Mouse (Mus musculus) urinary bladder, postnatal 25 days (tissue): ENCODE data around the gene Aen.

Experiments used
- DNase-seq: peaks from one replicate; pipeline ENCODE4 v3.0.0; 2022; ENCODE audit warnings: low spot score

Gene Aen

DNA sequence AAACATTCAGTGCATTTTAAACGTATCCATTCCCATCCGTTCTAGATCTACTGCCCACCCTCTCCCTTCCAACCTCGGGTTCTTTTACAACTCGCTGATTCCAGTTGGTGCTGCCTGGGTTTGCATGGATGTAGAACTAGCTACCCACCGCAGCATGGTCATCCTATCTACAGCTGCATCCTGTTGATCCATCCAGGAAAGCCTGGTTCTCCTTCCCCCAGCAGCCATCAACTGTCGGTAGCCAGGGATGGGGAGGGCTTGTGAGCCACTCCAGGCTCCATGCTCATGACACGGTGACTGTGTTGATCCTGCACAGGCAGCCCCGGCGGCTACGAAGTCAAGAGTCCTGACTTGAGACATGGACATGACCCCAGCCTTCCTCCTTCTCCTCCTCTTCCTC is 1.7 kb upstream of the Aen start:
- DNase-seq = no peak

DNA sequence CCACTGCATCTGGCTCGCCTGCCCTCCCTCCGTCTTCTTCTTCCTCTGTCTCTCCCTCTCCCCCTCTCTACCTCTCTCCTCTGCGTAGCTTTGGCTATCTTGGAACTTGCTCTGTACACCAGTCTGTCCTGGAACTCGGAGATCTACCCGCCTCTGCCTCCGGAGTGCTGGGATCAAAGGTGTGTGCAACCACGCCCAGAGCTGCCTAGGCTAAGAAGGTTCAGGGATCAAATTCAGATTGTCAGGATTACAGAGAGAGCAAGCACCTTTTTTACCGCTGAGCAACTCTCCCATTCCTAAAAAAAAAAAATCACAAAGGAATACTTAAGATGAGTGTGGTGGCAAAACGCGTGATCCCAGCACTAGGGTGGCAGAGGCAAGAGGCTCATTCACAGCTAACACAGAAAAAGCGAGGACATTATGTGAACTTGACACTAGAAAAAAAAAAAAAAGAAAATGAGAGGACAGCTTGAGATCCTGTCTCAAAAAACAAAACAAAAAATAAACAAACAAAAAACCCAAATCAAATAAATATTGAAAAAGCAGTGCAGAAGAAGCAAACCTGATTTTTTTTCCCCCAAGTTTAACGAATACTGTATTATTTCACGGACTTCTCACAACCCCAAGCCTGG is 517 bp upstream of the Aen start:
- no peak for DNase-seq

DNA sequence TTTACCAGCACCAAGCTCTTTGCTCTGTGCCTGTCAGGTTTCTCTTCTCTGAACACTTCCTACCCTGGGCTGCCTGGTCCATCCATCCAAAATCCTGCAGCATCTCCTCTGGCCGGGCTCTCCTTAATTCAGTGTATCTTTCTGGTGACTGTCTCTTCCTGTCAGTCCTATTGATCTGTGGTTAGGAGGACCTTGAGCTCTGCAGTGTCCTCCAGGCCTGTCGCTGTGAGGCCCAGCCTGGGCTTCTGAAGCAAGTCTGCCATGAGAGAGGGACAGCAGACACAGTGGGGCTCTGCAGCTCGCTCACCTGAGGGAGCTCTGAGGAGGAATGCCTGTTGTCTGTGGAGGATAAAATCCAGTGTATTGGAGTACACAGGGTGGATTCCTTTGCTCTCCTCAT is 1.9 kb downstream of the Aen start:
- DNase-seq = no peak

DNA sequence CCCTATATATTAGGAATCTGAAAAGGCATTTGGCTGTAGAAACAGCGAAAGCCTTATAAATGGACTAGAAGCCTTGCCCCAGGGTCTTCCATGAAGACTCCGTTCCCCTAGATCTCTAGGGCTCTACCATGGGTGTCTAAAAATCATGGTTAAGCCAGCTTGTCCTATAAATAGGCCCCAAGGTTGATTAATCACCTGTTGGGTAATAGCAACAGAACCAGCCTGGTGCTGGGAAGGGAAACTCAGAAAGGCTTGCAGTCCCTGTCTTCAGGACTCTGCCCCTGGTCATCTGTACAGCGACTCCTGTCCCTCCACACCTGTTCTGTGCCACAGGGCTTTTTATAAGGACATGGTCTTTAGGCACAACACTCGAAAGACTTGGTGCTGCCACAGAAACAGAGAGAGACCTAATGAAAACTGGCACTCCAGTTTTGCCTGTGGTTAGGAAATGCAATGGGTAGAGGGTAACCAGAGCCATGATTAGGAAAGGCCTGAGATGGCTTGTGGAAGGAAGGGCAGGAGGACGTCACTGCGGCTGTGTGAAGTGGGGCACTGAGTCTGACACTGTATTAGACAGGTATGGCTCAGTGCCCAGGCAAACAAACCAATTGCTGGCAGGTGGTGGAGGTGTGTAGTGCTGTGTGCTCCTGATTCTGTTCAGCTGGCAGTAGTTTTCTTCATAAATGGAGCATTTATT is 7.7 kb downstream of the Aen start:
- DNase-seq = no peak

DNA sequence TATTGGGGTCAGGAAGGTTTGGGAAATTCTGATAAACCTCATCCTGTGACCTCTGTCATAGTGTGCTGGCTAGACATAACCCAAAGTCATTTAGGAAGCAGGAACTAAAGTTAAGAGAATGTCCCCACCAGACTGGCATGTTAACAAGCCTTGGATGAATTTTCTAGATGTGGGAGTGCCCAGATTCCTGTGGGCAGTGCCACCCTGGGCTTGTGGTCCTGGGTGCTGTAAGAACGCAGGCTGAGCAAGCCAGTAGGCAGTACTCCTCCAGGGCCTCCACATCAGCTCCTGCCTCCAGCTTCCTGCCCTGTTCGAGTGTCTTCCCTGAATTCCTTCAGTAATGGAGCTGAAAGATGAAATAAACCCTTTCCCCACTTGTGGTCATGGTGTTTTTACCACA is 8.5 kb downstream of the Aen start:
- no peak for DNase-seq

DNA sequence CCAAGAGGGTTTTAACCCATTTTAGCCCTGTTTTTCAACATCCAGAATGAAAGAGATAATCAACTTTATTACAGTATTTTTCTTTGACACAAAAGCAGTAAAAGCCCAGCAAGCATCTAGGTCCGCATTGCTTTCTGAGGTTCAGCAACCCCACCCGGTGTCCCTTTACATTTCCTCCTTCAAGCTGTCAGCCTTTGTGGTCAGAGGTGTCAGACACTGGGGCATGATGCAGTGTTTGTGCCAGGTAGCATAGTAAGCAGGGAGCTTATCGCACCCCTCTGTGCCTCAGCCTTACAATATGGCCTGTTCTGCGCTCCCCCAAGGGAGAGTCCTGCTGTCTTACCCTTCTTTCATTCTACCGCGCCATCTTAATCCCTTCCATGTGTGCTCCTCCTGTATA is 13.4 kb downstream of the Aen start:
- DNase-seq = no peak

DNA sequence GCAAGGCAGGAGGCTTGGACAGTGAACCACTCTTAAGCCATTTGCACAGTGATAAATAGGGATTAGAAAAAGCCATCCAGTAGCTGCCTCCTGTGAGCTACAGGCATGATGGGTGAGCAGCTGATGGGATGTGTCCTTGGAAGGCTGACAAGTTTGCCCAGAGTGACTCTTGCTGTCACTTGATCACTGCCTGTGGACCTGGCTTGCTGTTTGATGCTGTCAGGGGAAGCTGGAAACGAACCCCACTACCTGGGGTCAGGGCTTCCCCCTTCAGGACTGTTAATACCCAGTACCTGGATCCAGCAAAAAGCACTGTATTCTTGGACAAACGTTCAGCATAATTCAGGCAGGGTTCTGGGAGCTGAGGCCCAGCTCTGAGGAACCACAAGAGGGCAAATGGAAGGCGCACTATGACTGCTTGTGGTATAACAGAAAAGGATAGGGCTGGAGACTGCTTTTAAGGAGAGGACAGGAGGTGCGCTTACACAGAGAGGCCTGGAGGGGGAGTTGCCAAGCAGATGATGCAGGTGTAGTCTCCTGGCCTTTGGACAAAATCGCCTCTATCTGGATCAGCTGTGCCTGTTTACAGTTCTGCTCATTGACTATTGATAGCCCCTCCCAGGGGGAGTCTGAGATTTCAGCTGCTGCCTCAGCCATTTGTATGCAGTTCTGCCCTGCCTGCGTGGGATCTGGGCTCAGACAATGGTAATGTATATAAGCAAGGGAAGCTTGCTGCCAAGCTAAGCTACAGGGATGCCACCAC is 14.9 kb downstream of the Aen start:
- no peak for DNase-seq

DNA sequence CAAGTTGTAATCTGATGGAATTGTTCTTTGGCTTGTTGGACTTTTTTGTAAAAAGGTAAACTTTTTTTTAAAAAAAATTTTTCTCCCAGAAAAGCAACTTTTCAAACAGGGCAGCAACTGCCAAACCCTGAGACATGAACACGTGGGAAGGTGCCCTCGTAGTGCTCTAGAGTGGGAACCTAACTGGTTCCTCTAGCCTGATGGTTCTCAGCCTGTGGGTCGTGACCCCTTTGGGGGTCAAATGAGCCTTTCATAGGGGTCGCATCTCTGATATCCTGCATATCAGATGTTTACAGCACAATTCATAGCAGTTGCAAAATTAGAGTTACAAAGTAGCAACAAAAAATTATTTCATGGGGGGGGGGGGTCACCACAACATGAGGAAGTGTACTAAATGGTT is 15.6 kb downstream of the Aen start:
- no peak for DNase-seq

DNA sequence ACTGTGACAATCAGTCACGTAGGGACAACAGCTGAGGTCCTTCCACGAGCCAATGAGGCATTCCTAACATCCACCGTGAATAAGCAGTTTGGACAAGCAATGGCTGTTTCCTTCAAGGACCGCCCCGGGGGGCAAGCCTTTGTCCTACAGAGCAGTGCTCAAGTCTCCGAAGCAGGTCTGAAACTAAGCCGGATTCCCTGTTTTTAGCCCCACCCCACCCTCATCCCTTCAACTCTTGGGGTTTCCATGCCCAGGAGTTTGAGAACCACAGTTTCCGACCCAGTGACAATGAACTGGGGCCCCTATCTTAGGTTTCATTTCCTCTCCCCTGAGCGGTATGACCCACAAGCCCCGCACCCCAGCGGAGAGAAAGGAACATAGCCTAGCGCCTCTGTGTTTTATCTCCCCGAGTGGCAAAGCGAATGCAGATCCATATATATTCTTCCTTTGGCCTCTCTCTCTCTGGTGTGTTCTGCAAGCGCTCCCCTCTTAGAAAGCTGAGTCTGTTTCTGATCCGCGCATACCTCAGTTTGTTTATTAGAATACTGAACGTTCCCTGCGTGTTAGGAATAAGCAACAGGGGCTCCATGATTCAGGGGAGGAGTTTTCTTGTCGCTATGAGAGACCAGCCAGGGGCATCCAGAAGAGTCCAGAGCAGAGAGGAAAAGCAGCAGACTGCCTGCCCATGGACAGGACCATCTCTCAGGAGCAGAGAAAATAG is 16.8 kb downstream of the Aen start:
- no peak for DNase-seq

DNA sequence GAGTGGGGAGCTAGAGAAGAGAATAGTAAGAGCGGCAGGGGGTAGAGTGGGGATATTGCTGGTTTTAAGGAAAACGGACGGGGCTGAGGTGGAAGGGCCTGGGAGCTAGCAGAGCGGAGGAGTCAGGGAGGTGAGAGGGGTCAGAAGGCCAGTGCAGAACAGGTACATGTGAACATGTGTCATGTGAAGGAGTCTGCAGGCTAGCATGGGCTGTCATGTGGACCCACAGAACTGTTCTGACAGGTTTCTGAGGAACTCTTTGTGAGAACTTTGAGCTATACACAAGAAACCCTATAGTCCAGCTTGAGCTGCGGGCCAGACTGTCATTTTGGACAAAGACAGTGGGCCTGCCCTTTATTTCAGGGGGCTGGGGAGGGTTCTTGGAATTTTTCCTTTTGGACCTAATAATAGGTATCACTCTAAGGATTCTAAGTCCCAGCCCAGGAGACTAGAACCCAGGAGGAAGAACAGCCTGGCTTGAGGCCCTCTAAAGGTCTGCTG is 17.4 kb downstream of the Aen start, which contains the start of gene Isg20:
Gene Isg20 (plus strand): TSS at position 451 of the 501 bp plus-strand sequence.
- DNase-seq = no peak

DNA sequence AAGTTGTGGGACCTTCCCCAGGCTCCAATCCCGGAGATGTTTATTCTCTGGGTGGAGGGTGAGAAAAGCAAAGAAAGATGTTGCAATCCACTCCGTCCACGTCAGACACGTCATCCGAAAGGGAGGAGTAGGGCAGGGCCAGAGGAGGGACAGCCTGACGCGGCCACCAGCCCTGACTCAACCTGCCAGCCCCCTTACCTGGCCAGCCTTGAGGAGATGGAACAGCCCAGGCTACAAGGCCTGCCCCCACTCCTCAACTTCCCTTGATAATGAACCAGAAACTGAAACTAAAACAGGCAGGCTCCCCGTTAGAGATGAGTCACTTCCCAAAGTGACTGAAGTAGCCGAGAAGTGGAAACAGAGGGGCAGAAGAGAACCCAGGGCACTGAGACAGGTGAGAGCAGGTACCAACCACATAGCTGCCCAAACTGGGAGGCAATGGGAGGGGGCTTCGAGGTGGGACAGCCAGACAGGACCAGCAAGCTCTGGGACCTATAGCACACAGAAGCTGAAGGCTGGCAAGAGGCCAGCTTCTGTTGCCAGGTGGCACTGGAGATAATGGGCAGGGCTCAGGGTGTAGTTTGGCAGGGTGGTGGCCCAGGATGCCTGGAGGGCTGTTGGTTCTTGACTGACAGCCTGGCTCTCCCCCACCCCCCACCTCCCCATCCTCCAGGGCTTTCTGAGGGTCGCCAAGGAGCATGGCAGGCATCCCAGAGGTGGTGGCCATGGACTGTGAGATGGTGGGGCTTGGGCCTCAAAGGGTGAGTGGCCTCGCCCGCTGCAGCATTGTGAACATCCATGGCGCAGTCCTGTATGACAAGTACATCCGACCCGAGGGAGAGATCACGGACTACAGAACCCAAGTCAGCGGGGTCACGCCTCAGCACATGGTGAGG is 18.2 kb downstream of the Aen start:
- peak; percentile 77 for DNase-seq

DNA sequence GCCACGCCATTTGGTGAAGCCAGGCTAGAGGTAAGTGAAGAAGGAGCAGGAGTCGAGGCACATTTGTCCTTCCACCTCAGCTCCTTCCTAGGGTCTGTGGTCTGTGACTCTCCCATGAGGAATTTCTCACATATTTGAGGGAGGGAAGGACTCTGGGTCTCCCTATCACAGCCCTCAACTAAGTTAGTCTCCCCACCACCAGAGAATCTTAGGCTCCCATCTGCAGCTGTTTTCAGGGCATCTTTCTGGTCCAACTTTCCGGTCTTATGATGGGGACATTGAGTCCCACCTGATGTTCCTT is 18.8 kb downstream of the Aen start:
- no peak for DNase-seq

DNA sequence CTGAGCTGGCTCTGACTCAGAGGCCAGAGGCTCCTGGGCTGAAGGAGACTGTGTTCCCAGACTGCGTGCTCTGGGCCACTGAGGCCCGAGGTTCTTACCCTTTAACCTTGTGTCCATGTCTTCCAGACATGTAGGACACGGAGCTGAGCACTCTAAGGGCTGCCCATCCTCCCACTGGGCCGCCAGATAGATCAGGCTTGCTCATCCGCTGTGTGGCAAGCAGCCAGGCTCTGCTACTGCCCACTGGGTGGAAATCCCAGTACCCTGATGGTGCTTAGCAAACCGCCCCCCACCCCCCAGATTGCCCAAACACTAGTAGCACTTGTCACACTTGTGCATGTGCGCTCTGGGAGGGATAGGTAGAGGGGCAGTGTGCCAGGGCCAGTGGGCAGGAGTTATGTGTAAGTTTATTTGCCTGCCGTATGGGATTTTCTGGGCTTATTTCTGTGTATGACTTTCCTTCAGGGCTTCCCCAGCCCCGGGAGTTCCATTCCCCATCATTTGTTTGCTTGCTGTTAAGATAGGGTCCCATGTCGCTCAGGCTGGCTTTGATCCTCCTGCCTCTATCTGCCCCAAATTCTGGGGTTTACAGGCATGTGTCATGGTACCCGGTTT is 19.3 kb downstream of the Aen start:
- DNase-seq = no peak

DNA sequence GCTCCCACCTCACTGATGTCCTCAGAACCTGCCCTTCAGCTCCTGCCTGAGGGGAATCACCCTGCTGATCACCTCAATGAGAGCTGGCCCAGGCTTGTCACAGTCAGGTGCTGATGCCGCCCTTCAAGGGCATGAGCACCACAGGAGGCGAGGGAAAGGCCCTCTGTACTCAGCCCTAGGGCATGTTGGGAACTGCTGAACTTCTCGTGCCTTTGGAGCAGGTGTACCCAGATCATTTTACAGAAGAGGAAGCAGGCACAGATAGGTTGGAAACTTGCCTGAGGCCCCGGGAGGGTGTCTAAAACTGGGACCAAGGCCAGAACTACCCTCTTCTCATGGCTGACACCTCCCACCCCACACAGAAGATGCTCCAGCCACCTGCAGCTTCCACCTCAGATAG is 23.0 kb downstream of the Aen start:
- DNase-seq = no peak

DNA sequence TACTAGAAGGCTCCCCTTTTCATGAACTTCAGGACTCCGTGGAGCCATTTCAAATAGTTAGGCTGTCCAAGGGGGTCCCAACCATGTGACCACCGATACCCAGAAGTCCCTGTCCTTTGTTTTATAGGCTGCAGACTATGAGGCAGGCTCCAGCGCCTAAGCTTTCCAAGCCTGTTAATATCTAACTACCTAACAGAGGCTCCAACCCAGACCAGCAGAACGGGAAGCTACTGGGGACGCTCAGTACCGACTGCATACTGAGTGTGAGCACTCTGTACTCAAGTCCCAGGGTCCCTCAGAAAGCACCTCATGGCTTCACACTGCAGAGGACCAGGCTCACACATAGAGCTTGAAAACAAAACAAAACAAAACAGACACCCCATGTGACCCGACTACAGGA is 26.9 kb downstream of the Aen start:
- no peak for DNase-seq

DNA sequence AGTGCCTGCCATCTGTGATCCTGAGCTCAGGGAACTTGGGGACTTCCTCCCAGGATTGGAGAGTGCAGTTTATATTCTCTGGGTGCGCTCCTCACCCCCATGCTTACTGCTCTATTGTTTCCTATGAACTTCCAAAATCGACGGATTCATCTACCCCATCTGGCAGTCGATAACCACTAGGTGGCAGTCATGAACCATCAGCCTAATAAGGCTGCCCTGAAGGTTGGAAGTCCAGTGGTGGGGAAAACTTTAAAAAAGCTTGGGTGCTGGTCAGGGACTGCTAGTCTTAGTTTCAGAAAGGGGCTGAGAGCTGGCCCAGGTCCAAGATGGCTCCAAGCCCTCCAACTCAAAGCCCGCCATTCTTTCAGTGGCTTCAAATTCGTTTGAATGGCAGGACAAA is 28.6 kb downstream of the Aen start:
- peak; percentile 70 for DNase-seq

DNA sequence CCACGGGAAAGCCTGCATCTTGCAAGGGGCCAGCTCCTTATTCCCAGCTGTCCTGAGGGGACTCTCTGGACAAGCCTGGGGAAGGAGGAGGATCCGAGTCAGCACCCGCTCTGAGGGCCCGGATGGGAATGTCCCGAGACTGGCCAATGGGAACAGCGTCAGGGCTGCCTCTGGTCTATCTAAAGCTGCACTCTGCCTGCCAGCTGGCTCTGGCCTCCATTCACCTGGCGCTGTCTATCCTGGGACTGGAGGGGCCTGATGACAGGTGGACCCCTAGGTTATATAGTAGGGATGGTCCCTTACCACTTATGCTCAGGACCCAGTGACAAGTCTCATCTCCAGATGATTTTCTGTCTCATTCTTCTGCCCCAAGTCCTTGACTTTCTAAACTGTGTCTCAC is 29.1 kb downstream of the Aen start:
- DNase-seq = no peak

DNA sequence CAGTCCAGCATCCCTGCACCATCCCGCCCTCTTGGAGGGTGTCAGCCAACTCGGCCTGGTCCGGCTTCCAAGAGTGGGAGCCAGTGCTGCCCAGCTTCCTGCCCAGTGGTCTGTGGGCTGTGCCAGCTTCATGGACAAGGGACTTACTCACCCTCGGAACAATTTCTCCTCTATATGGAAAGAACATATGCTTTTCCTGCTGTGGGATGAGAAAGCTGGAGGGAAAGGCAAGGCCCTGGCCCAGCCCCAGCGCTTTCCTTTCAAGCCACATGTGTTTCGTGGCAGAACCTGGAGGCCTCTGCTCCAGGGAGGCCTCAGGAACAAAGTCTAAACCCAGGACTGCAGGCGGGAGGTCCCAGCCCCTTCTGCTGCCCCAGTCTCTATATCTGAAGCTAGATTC is 30.0 kb downstream of the Aen start:
- DNase-seq = no peak

DNA sequence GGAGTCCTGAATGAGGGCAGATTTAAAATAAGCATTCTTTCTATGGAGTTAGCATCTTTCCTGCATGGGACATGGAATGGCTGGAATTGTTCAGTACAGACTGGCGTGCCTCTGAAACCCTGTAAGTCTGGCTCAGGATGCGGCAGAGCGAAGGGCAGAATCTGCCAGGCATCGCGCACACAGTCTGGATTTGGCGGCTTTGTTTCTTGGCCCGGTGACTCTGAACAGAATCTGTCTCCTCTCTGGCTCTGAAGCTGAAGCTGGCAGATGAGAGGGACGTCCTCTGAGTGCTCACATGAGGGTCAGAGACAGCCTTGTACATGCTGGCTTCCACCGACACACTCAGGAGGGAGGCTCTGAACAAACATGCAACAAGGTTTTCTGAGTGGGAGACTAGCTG is 30.5 kb downstream of the Aen start:
- no peak for DNase-seq

DNA sequence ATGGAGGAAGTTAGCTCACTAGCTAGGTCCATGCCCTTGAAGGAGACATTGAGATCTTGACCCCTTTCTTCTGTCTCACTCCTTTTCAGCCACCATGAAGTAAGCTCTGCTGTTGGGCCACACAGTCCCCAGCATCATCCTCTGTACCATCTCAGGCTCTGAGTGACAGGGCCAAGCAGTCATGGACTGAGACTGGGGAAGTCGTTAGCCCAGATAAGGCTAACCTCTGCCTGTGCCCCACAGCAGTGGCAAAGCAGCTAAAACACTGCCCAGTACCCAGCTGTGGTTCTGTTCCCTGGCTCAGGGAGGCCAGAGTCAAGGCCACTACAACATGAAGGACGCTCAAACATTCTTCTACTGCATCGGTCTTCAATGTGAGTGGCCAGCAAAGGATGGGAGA is 31.6 kb downstream of the Aen start:
- DNase-seq = no peak

DNA sequence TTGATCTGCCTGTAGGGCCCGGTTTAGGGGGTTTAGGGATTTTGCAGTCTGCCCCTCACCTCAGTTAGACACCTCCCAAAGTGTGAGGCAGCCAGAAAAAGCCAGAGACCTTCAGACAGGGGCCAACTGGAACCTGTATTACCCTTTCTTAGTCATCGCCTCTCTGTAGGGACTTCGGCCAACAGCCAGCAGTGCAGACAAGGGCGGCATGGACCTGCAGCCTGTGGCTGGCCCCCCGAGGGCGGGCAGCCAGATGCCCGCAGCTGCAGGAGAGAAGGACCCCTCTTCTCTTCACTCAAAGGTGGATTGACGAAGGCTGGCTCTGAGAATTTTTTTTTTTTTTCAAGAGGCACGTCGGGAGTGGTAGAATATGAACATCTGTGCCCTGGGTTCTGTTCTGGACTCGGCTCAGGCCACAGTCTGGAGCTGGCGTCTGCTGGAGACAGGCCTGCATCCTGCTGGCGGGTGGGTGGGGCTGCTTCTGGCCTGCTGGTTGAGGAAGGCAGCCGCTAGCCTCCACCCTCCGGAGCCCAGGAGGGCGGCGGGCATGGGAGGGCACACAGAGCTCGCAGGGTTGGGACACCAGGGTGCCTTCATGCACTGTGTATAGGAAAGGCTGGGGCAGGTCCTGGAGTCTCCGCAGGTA is 43.4 kb downstream of the Aen start:
- no peak for DNase-seq
